Mouse (Mus musculus): ENCODE data around the gene Gadd45gip1.
A peak's percentile ranks its signal among the peaks of the same experiment; 100 is the strongest.

Gadd45gip1 gene

GRCm38 (mm10) chr8:84832759-84833742 lies 1.7 kb downstream of the Gadd45gip1 start:
- DNase-seq, result no peak

DNA sequence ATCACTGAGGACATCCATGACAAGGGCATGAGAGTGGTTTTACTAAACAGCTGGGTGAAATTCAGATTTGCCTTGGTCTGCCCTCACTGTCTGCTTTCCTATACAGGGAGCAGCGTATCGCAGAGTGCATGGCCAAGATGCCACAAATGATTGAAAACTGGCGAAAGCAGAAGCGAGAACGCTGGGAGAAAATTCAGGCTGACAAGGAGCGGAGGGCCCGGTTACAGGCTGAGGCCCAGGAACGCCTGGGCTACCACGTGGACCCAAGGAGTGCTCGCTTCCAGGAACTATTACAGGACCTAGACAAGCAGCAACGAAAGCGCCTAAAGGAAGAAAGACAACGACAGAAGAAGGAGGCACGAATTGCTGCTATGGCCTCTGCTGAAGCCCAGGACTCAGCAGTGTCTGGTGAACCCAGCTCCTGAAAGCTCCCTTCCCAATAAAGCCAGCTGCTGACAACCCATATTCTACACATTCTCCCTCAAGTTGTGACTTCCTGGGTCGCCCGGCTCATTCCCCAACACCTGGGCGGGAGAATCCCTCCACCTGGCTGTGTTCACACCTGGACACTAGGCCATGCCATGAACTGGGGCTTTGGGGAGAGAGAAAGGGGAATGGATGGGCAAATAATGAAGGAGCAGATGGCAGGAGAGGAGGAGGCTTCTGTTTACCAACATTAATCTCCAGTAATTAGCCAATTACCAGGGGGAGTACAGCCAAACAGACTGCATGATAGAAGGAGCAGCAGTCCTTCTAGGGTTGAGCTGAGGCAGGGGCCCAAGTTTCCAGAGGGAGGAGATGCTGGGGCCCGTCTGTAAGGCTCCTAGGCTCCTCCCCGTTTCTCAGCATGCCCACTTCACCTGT lies 2.9 kb downstream of the Gadd45gip1 start:
- no peak for DNase-seq

DNA sequence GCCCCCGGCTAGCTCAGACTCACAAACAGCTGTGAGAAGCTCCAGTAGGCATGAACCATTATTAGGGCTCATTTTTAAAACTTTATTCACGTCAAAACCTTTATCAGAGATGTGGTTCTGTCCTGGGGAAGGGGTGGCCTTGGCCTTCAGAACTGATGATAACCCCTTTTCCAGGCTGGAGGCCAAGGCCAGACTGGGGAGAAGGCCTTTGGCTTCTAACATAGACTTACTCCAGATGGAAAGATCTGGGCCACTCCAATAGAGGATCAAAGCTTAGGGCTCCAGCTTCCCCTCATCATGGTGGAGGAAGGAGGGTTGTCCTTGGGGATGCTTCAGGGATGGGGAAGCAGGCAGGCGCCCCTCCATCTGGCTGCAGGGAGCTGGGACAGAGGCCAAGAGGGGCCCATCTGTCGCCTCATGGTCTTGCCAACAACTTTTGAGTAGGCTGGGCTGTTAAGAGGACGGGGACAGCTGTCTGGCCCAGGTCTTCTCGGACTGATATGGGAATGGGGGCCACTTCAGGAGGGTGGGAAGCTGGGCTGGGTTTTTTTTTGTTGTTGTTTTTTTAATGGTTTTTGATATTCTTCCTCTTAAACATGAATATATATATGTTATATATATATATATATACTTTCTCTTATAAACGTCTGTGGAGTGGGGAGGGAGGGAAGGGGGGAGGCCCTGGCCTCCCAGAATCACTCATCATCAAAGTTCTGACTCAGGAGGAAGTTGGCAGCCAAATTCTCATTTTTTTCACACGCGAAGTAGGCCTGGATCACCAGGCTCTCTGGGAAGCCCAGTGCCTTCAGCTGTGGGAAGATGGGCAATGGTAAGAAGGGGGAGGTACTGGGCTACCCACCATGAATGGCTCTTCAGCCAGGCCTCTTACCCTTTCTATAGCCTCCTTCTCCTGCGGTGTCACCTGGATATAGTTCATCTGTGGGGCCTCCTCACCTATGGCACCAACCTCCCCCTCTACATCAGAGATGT lies 3.8 kb downstream of the Gadd45gip1 start:
- no peak for DNase-seq

DNA sequence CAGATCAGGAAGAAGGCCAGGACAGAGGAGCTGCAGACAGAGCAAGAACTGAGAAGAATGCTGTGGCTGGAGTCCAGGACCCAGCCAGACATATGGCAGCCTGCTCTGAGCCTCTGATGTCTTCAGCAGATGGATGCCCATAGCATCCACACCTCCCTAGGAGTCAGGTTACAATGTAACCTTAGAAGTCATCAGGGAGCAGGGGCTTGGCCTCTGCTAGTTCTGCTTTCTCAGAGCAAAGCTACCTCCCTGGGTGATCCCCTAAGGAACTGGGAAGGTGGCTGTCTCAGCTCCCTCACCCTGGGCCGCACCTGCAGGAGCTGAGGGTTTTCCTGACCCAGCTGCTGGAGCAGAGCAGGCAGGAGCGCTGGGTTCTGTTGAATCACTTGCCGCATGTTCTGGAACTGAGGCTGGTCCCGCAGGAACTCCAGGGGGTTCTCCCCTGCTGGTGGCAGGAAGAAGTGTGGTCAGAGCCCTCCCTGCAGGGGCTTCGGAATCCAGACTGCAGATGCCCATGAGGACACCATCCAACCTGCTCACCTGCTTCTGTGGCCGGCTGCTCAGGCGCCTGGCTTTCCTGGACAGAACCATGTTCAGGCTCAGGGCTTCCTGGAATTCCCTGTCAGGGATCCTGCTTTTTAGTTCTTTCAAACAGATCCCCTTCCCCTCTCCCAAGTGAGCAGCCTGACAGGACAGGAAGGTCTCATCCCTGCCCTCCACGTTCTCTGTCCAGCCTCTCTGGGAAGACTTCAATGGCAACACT lies 6.0 kb downstream of the Gadd45gip1 start:
- no peak for DNase-seq

DNA sequence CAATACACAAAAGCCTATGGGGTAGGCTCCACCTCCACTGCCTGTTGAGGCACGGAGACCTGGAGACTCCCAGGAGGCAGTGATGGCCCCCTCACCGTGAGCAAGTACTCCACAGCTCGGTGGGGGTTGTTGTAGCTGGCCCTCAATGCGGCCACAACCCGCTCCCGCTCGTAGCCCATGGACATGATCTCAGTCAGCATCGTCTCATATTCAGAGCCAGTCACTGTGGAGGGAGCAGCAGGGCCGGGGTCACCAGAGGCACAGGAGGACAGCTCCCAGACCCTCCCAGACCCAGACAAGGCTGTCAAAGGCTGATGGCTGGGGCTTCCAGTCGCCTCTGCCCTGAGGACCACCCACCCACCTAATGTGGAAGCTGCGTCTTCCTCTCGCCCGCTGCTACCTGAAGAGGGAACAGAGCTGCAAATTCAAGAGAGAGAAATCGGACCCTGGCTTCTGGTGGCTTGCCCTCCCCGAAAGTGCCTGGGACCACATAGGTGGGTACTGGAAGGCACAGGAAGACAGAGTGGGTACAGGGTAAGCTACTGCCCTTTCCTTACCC lies 6.7 kb downstream of the Gadd45gip1 start:
- DNase-seq, result no peak

- DNase-seq, result no peak
Observed at GRCm38 (mm10) chr8:84838513-84838912, 7.2 kb downstream of the Gadd45gip1 start.

DNA sequence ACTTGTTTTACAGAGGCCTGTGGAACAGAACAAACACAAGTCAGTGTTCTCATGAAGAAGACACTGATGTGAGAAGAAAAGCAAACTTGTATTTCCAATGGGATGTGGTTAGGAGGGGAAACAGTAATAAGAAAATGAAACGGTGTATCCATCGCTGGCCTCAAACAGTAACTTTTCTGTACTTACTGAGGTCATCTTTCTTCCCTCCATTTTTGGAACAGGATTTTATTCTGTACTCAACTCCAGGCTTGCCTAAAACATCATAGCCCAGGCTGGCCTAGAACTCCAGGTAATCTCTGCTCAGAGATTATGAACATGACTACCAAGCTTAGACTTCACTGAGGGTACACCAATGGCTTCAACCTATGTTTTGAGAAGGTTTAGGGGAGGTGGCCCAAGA lies 8.1 kb downstream of the Gadd45gip1 start:
- DNase-seq, result no peak

DNA sequence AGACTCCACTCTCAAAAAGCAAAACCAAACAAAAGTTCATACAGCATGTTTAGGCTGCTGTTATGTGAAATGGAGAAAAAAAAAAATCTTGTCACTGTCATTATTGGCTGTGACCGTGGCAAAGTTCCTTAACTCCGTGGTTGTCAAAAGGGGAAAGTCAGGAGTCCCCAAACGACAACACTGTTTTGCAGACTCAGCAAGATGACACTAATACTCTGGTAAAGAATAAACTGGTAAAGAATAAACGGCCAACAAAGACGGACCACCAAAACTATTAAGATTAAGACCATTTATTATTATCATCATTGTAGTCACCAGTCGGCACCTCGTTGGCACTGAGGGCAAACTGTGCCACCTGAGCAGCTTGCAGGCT lies 8.5 kb downstream of the Gadd45gip1 start:
- no peak for DNase-seq

DNA sequence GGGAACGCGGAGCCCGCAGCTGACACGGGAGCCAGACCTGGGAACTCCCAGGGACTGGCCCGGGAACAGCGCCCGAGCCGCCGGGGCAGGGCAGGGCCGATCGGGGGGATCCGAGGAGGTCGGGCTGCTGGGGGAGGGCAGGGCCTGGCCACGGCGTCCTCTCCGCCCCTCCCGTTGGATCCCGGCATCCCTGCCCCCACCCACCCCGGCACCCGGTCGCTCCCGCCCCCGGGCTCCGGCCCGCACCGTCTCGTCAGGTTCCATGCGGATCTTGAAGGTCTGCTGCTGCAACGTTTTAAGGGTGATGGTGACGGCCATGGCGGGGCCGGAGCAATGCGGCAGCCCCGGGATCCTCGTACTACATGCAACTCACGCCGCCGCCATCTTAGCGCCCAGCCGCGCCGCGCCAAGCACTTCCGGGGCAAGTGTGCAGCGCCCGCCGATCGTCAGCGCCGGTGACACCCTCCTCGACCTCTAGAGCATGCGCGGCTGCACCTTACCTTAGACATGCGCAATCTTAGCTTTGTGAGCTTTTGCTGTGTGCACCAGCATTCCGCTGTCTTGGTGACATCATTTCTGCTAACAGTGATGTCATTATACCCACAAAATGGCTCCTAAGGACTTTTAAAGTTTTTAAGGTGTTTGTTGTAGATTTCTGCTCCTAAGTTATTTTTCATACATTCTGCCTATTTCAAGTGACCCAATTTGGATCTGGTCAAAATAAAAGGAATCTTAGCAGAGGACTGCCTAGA lies 9.1 kb downstream of the Gadd45gip1 start, which contains the start of gene Rad23a:
Gene Rad23a (minus strand): TSS at position 418 of the 752 bp plus-strand sequence.
- peak; percentile 91 to 96 for DNase-seq

DNA sequence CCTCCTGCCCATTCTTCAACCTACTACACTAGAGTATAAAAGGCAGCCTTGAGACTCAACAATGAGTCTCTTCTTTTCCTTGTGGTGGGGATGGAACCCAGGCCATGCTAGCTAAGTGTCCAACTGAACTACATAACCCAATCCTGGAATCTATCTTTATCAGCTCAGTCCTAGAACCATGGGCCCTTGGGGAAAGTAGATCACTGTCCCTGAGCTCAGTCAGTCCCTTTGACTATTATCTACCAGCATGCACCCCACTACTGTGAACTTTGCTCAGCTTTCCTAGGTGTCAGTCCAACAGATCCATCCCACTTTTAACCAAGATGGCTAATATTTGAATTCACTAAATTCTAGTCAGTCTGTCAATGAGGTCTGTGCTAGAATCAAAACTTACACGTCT lies 10.2 kb downstream of the Gadd45gip1 start:
- DNase-seq, result no peak

- DNase-seq, result peak in 1 of 2 experiments; percentile 33
Observed at GRCm38 (mm10) chr8:84844397-84845070, 13.2 kb downstream of the Gadd45gip1 start.

DNA sequence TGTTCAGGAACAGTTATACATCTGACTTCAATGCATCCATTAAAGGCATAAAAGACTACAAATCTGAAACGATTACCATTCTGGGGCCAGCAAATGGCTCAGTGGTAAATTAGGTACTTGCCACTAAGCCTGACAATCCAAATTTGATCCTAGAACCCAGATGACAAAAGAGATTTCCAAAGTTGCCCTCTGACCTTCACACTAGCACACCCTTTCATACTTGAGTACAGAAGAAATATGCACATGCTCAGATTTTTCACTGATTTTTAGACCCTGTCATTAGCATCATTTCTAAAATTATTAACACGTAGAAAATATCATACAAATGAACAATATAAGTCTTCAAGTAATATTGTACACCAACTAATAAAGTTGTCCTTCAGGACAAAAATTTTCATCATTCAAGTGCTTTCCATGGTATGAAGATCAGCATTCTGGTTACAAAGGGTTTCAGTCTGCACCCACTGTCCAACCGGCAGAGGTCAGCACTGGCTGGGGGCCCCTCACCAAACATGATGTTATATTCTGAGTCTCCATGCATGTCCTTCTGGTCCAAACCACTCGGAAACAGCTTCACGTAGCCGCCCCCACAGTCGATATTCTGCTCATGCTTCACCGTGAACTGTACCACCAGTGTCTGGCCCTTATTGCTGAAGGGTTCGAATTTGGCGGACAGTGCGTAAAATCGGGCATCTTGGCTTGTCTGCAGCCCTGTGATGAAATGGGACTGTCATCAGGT lies 14.2 kb downstream of the Gadd45gip1 start:
- DNase-seq, result peak; percentile 45 to 66

GRCm38 (mm10) chr8:84846094-84846721 lies 14.9 kb downstream of the Gadd45gip1 start:
- no peak for DNase-seq

DNA sequence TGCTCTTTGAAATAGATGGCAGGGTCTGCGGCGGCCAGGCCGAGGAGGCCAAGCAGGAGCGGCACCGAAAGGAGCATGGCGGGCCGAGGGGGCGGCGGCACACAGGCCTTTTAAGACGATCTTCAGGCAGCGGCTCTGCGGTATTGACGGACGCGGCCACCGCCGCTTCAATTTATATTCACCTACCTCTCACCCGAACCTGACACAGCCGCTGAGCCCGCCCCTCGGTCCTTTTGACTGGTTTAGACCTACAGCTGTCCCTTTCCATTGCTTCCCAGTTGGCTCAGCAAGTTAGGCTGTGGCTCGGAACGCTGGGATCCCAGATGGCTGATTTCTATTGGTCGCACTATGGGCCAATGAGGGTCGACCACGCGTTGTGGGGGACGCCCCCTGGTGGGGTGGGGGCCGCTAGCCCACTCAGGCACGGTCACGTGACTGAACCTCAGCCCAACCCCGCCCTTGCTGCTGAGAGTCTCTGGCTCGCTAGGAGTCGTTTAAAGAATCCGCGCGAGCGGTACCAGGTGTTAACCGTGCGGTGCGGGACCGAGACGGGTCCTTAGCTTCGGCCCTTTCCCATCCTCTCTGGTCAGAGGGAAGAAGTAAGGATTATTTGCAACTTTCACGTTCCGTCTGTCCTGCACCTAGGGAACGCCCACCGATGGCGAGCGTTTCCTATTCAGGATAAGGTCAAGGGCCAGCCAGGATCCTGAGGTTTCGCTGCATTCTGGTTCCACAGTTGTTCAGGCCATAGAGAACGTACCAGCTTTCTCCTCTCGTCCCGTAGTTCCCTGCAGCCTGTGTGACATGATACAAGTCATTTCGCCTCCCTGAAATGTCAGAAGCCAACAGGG lies 15.6 kb downstream of the Gadd45gip1 start, which contains the start of gene Calr:
Gene Calr (minus strand): TSS at position 213 of the 851 bp plus-strand sequence.
- peak; percentile 99 to 100 for DNase-seq

DNA sequence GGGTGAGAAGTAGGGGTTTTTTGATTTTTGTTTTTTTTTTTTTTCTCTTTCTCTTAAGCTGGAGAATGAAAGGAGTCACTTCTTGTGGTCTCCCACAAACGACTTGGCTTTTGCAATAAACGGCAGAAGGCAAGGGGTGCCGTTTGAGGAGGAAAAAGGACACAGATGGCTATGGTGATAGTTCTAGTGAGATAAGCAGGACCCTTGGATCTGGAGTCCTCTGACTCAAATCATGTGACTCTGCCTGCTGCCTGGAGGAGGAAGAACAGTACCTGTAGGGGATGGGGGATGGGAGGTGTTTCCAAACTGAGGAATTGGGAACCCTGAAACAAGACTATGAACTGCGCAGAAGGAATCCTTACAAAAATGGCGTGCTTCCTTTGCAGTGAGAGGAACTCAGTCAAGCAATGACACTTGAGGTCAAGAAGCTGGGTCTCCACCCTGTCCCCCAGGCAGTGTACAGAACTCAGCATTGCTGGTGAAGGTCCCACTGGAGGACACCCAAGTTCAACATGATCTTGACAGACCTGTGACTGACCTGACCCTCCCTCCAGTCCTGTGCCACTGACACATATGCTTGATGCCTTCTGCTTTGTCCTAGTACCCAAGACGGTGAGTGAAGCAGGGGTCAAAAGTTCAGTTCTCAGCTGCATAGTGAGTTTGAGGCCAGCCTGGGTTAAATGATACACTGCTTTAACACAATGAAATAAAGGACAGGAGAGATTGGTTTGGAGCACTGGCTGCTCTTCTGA lies 16.5 kb downstream of the Gadd45gip1 start:
- DNase-seq, result peak in 1 of 2 experiments; percentile 34

DNA sequence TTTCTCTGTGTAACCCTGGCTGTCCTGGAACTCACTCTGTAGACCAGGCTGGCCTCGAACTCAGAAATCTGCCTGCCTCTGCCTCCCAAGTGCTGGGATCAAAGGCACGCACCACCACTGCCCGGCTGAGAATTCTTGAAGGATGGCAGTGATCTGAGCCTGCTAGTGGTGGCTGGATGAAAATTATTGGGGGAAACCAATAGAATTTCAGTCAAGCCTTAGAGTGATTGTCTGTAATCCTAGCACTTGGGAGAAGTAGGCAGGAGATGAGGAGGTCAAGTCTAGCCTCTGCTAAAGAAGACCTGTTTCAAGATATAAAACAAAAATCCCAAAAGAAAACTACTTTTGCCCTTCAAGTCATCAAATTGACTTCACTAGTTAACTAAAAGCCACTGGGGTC lies 25.1 kb downstream of the Gadd45gip1 start:
- no peak for DNase-seq

All from kidney, postnatal 25 days (tissue).